Mouse (Mus musculus) thymus, adult 2 months (tissue): Measurements from ENCODE around the gene Olfr370. TPM values are rescaled to one million over a fixed set of nuclear protein-coding genes. Genes with fewer than 3 reads are reported as not detected.

Source experiments
- DNase-seq: peaks from one replicate; pipeline ENCODE4 v3.0.0; 2021
- H3K27ac ChIP-seq: fragments of 200-500 bp; 2 replicates; pipeline ENCODE4 v1.5.1; 2012; ENCODE audit warnings: low read length, control low read depth; ENCODE audit not compliant: control insufficient read depth, insufficient read depth
- H3K27me3 ChIP-seq: fragments of 200-500 bp; 2 replicates; pipeline ENCODE4 v1.6.1; 2012; ENCODE audit warnings: mild to moderate bottlenecking, low read length, moderate library complexity, mixed read lengths; ENCODE audit not compliant: control insufficient read depth, insufficient read depth
- H3K36me3 ChIP-seq: fragments of 200-500 bp; 2 replicates; pipeline ENCODE4 v1.6.1; 2012; ENCODE audit warnings: mild to moderate bottlenecking, low read length, moderate library complexity; ENCODE audit not compliant: control insufficient read depth, insufficient read depth
- H3K4me1 ChIP-seq: fragments of 200-500 bp; replicated peaks from 2 replicates; pipeline ENCODE4 v1.6.1; 2012; ENCODE audit warnings: low read length; ENCODE audit not compliant: control insufficient read depth, insufficient read depth
- H3K4me3 ChIP-seq: fragments of 200-500 bp; 2 replicates; pipeline ENCODE4 v1.5.1; 2012; ENCODE audit warnings: mild to moderate bottlenecking, low read length, control low read depth, moderate library complexity; ENCODE audit not compliant: control insufficient read depth, insufficient read depth
- CTCF ChIP-seq: fragments of 200-500 bp; IDR thresholded peaks from 2 replicates; pipeline ENCODE4 v1.5.1; 2012; ENCODE audit warnings: mild to moderate bottlenecking, control low read depth, low read length, moderate library complexity, borderline replicate concordance; ENCODE audit not compliant: control insufficient read depth, poor library complexity, insufficient read depth; ENCODE audit errors: extremely low read depth
- POLR2A ChIP-seq: fragments of 200-500 bp; IDR thresholded peaks from 2 replicates; pipeline ENCODE4 v1.6.1; 2012; ENCODE audit warnings: mild to moderate bottlenecking, low read length, control low read depth, moderate library complexity; ENCODE audit not compliant: control insufficient read depth, poor library complexity, insufficient read depth; ENCODE audit errors: extremely low read depth
- WGBS: fragments of 180-500 bp; shearing (Covaris S2); methylation state at CpG from one replicate; pipeline ENCODE4 v1.1.7; 2018; 5-methylcytosine and 5-hydroxymethylcytosine counted together
- polyA plus RNA-seq: library from polyadenylated mRNA; depleted of rRNA; stranded (reverse); fragments of >200 nt; gene quantifications from 2 replicates; pipeline ENCODE4 v1.2.3, GENCODE M21; 2012; rRNA removed

Olfr370 gene
- polyA plus RNA-seq, 1 experiment: not detected

GRCm38 (mm10) chr8:83588886-83589285 is 53.3 kb downstream of the Olfr370 start:
- H3K4me3 ChIP-seq: no peak overlapping the region
- TF ChIP-seq POLR2A: no peak
- TF ChIP-seq CTCF: no peak
- no peaks in the 10 kb centered on the region for H3K27me3 ChIP-seq
- no peak overlapping the region for H3K27ac ChIP-seq
- no peak for DNase-seq
- WGBS: 93% methylated on average over 5 of the region's 5 CpGs
- no peaks in the 10 kb centered on the region for H3K36me3 ChIP-seq
- H3K4me1 ChIP-seq: peaks cover 8% of the 10 kb centered on the region

DNA sequence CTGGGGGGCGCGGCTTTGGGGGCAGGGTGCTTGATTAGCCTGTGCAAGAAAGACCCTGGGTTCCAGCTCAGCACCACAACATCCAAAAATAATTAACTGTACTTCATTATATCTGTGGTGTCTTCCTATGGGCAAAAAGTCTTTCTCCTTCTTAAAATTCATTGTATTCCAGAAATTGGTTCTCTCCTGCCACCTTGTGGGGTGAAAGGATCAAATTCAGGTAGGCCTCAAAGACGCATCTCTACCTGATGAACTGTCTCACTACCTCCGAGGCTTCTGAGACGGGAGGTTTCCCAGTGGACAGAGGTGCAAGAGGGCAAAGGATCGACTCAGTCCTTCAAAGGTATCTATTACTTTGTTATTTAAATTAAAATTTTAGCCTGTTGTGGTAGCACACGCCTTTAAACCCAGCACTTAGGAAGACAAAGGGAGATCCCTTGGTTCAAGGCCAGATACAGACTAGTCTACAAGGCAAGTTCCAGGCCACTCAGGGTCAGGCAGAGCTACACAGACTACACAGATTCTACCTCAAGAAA is 55.0 kb downstream of the Olfr370 start:
- Histone ChIP-seq H3K4me3 (no peak overlapping the region), H3K27ac (no peak overlapping the region), H3K27me3 (no peaks in the 10 kb centered on the region), H3K4me1 (peaks cover 8% of the 10 kb centered on the region), H3K36me3 (no peaks in the 10 kb centered on the region)
- 92% methylated on average over 7 of the region's 7 CpGs for WGBS
- no peak for TF ChIP-seq POLR2A
- DNase-seq: no peak

- Histone ChIP-seq H3K27ac (no peak overlapping the region), H3K27me3 (no peaks in the 10 kb centered on the region), H3K4me3 (no peak overlapping the region), H3K4me1 (peaks cover 8% of the 10 kb centered on the region), H3K36me3 (no peaks in the 10 kb centered on the region)
- DNase-seq: no peak
- TF ChIP-seq POLR2A: no peak
- TF ChIP-seq CTCF: no peak
- 96% methylated on average over 3 of the region's 3 CpGs for WGBS
These were observed 57.1 kb downstream of the Olfr370 start for GRCm38 (mm10) chr8:83592682-83593081.

- H3K27me3 ChIP-seq: no peaks in the 10 kb centered on the region
- whole genome bisulfite sequencing: 1% methylated on average over 22 of the region's 22 CpGs
- H3K4me3 ChIP-seq: peak overlapping the region; percentile 62
- H3K36me3 ChIP-seq: no peaks in the 10 kb centered on the region
- H3K27ac ChIP-seq: peak overlapping the region; percentile 32
- DNase-seq: no peak
- peaks cover 8% of the 10 kb centered on the region for H3K4me1 ChIP-seq
- TF ChIP-seq POLR2A: no peak
- no peak for TF ChIP-seq CTCF
These were observed 58.0 kb downstream of the Olfr370 start for GRCm38 (mm10) chr8:83593325-83594166.

GRCm38 (mm10) chr8:83594167-83595049 is 58.8 kb downstream of the Olfr370 start:
- Histone ChIP-seq H3K27me3 (no peaks in the 10 kb centered on the region), H3K36me3 (no peaks in the 10 kb centered on the region), H3K4me3 (peak overlapping the region; percentile 62), H3K27ac (peak overlapping the region; percentile 75), H3K4me1 (peaks cover 8% of the 10 kb centered on the region)
- DNase-seq: peak; percentile 96
- under 1% methylated on average over 43 of the region's 43 CpGs for WGBS
- TF ChIP-seq CTCF (0 out of 2 replicates have a peak, but pooled peaks have one; percentile 33), POLR2A (peak; percentile 86)

Other genes with a start within 250 kb of the Olfr370 start
- 157 and 415 TPM in 2 replicates for gene Ucp1, start 245.4 kb upstream of the Olfr370 start, polyA plus RNA-seq
- 3.9 and 4.4 TPM in 2 replicates for gene Elmod2, start 203.3 kb upstream of the Olfr370 start, polyA plus RNA-seq
- gene Mgat4d, start 187.3 kb upstream of the Olfr370 start, polyA plus RNA-seq: not detected in 2 replicates
- gene Clgn, start 145.9 kb upstream of the Olfr370 start, polyA plus RNA-seq: 0.03 TPM in 1 of 2 replicates, not detected in the other
- 6.9 and 9.1 TPM in 2 replicates for gene Scoc, start 77.4 kb upstream of the Olfr370 start, polyA plus RNA-seq
- 412 and 498 TPM in 2 replicates for gene Ndufb7, start 30.9 kb downstream of the Olfr370 start, polyA plus RNA-seq
- 577 and 705 TPM in 2 replicates for gene Tecr, start 72.2 kb downstream of the Olfr370 start, polyA plus RNA-seq
- 87.1 and 91.0 TPM in 2 replicates for gene Dnajb1, start 72.4 kb downstream of the Olfr370 start, polyA plus RNA-seq
- 50.2 and 58.6 TPM in 2 replicates for gene Gipc1, start 116.9 kb downstream of the Olfr370 start, polyA plus RNA-seq
- gene Ptger1, start 130.9 kb downstream of the Olfr370 start, polyA plus RNA-seq: 0.50 and 0.61 TPM in 2 replicates
- gene Pkn1, start 163.4 kb downstream of the Olfr370 start, polyA plus RNA-seq: 321 and 324 TPM in 2 replicates
- gene Ddx39, start 179.4 kb downstream of the Olfr370 start, polyA plus RNA-seq: 157 and 171 TPM in 2 replicates
- 190 and 193 TPM in 2 replicates for gene Adgre5, start 205.5 kb downstream of the Olfr370 start, polyA plus RNA-seq